8 mouse cellular contexts compared by ENCODE assay signal in the genomic region with DNA sequence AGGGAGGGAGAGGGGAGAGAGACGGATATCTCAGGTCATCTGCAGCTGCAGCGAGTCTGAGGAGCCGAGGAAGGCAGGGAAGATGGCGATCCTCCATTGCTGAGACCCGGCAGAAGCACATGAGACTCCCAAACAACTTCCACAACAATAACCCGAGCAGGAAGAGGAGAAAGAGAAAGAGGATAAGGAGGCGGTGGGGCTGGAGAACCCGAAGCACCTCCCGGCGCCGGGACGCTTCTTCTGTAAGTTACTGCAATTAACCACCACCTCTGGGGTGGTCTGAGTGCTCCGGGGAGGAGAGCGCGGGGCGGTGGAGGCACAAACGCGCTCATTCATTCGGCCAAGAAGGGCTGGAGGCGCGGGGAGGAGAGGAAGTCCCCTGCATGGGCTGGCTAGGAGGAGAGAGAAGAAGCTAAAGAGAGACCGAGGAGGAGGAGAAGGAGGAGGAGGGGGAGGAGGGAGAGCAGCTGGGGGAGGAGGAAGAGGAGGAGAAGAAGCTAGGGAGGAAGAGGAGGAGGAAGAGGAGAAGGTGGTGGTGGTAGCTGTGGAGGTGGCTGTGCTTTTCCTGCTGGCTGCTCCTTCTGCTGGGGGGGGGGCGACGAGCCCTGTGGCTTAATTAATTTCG. TPM values are rescaled to one million over a fixed set of nuclear protein-coding genes. Genes with fewer than 3 reads are reported as not detected.
DNase-seq lines count a peak whose midpoint lies in the region; TF ChIP-seq lines count a peak whose summit lies in the region.

No protein-coding gene starts in this region.

- peak; percentile 51 for DNase-seq in ES-CJ7 (ENCODE audit: low read depth, low spot score)
- DNase-seq in adrenal gland, postnatal 36 days: peak; percentile 53 to 64
- peak; percentile 68 for DNase-seq in forebrain, embryonic 10.5 days (ENCODE audit: extremely low spot score, low spot score)
- peak; percentile 61 for DNase-seq in heart, postnatal 4 days
- DNase-seq in layer of hippocampus, postnatal 14 days (ENCODE audit: low spot score in 2 of 2): peak; percentile 58 to 64
- DNase-seq in lung, postnatal 36 days: peak; percentile 25
- DNase-seq in thymus, postnatal 36 days: no peak

- peak overlapping the region; percentile 99 for H3K27ac ChIP-seq in forebrain, embryonic 10.5 days
- H3K27ac ChIP-seq in small intestine, adult 2 months (ENCODE audit: insufficient read depth, low read depth, low read length): peak overlapping the region; percentile 50

- WGBS in forebrain, embryonic 10.5 days: under 1% methylated on average over 24 of the region's 25 CpGs
- WGBS in small intestine, adult 2 months: 2% methylated on average over 24 of the region's 25 CpGs

- H3K36me3 ChIP-seq in forebrain, embryonic 10.5 days (replicated peaks): peaks cover 21% of the 10 kb centered on the region
- no peaks in the 10 kb centered on the region for H3K36me3 ChIP-seq in small intestine, adult 2 months (ENCODE audit: control insufficient read depth, insufficient read depth, low read length)

- no peaks in the 10 kb centered on the region for H3K9me3 ChIP-seq in forebrain, embryonic 10.5 days

- H3K4me1 ChIP-seq in forebrain, embryonic 10.5 days: peaks cover 38% of the 10 kb centered on the region
- H3K4me1 ChIP-seq in small intestine, adult 2 months (ENCODE audit: control insufficient read depth, insufficient read depth, insufficient read length, low read length): 0 out of 2 replicates have a peak, but pooled peaks cover 2% of the 10 kb centered on the region

- no peak for TF ChIP-seq CTCF in small intestine, adult 2 months (IDR thresholded peaks at IDR 0.05; ENCODE audit: extremely low read depth, insufficient read length, insufficient replicate concordance, low read depth, low read length)

- H3K4me3 ChIP-seq in forebrain, embryonic 10.5 days: peak overlapping the region; percentile 86
- peak overlapping the region; percentile 89 for H3K4me3 ChIP-seq in small intestine, adult 2 months (ENCODE audit: low read depth, low read length)

- no peak for TF ChIP-seq POLR2A in small intestine, adult 2 months (IDR thresholded peaks at IDR 0.05; ENCODE audit: low read depth, low read length)

- no peaks in the 10 kb centered on the region for H3K27me3 ChIP-seq in forebrain, embryonic 10.5 days (ENCODE audit: poor library complexity, severe bottlenecking)
- H3K27me3 ChIP-seq in small intestine, adult 2 months (ENCODE audit: control insufficient read depth, insufficient read depth, low read length): no peaks in the 10 kb centered on the region

RNA-seq across cellular contexts. Expression of gene Zfp462, which starts 3.3 kb away (rescaled TPM):
- 10 to 100 TPM; 39.9 to 61.7 TPM for total RNA-seq in adrenal gland, postnatal 36 days (2021)
- polyA plus RNA-seq in forebrain, embryonic 10.5 days (2016; fragmentation: Nextera tagmentation; extraction: Ambion mirVana): 13.6 and 14.4 TPM in 2 replicates
- total RNA-seq in heart, postnatal 4 days (2021): 10 to 100 TPM; 21.0 to 25.6 TPM
- total RNA-seq in layer of hippocampus, postnatal 14 days (2021): 10 to 100 TPM; 56.0 to 57.6 TPM
- 1.1 and 2.3 TPM in 2 replicates for polyA plus RNA-seq in small intestine, adult 2 months (2012; rRNA removed)

Comparison
In these comparisons a context has a peak if more than half of its experiments do, and no peak if none do; other contexts are left out.
1. DNase-seq: peak in ES-CJ7 (single experiment), adrenal gland, postnatal 36 days (2 of 2), forebrain, embryonic 10.5 days (single experiment), heart, postnatal 4 days (single experiment), layer of hippocampus, postnatal 14 days (2 of 2) and lung, postnatal 36 days (single experiment); none in thymus, postnatal 36 days (0 of 2).